Mouse (Mus musculus) limb, embryonic 13.5 days (tissue): ENCODE results near the gene Tmsb15b1. TPM values are rescaled to one million over a fixed set of nuclear protein-coding genes. Genes with fewer than 3 reads are reported as not detected.

Source experiments
- ATAC-seq: fragments of 200-750 bp; cut with Nextera tagmentation; 2 replicates; pipeline ENCODE4 v1.8.0; 2017; ENCODE audit warnings: low read depth, moderate number of reproducible peaks, moderate TSS enrichment; ENCODE audit not compliant: low FRiP score
- H3K27ac ChIP-seq: fragments of 300-500 bp; sonication (generic); 2 replicates; pipeline ENCODE4 v1.5.1; 2015; ENCODE audit warnings: inconsistent platforms, mild to moderate bottlenecking, moderate library complexity
- H3K27me3 ChIP-seq: fragments of 300-500 bp; sonication (generic); 2 replicates; pipeline ENCODE4 v1.6.1; 2015; ENCODE audit warnings: mild to moderate bottlenecking, inconsistent platforms
- H3K36me3 ChIP-seq: fragments of 300-500 bp; sonication (generic); 2 replicates; pipeline ENCODE4 v1.6.1; 2015; ENCODE audit warnings: inconsistent platforms, mild to moderate bottlenecking, moderate library complexity
- H3K4me1 ChIP-seq: fragments of 300-500 bp; sonication (generic); 2 replicates; pipeline ENCODE4 v1.6.1; 2015; ENCODE audit warnings: inconsistent platforms
- H3K4me2 ChIP-seq: fragments of 300-500 bp; sonication (generic); replicated peaks from 2 replicates; pipeline ENCODE4 v1.6.1; 2015; ENCODE audit warnings: inconsistent platforms, mild to moderate bottlenecking, moderate library complexity
- H3K4me3 ChIP-seq: fragments of 300-500 bp; sonication (generic); 2 replicates; pipeline ENCODE4 v1.5.1; 2015; ENCODE audit warnings: moderate library complexity, mild to moderate bottlenecking, inconsistent platforms
- H3K9ac ChIP-seq: fragments of 300-500 bp; sonication (generic); 2 replicates; pipeline ENCODE4 v1.6.1; 2015; ENCODE audit warnings: mild to moderate bottlenecking, inconsistent platforms
- H3K9me3 ChIP-seq: fragments of 300-500 bp; sonication (generic); 2 replicates; pipeline ENCODE4 v1.6.1; 2016; ENCODE audit warnings: inconsistent platforms
- WGBS: fragments of 180-500 bp; shearing (Covaris S2); methylation state at CpG from one replicate; pipeline ENCODE4 v1.1.7; 2015; 5-methylcytosine and 5-hydroxymethylcytosine counted together
- polyA plus RNA-seq: library from polyadenylated mRNA; unstranded; fragments of >200 nt; fragmentation: Nextera tagmentation; extraction: Ambion mirVana; gene quantifications from 2 replicates; pipeline ENCODE4 v1.2.1, GENCODE M21; 2015

Tmsb15b1 gene
- polyA plus RNA-seq: 34.6 and 37.4 TPM in 2 replicates

- WGBS: 22% methylated on average over 15 of the region's 15 CpGs
Observed at GRCm38 (mm10) chrX:136976424-136977084, at the start of gene Tmsb15b1, which contains the start of gene Tmsb15l. Gene Tmsb15b1, minus strand, starts transcription at chrX:136976874. Gene Tmsb15l, minus strand, starts transcription at chrX:136976869.

DNA sequence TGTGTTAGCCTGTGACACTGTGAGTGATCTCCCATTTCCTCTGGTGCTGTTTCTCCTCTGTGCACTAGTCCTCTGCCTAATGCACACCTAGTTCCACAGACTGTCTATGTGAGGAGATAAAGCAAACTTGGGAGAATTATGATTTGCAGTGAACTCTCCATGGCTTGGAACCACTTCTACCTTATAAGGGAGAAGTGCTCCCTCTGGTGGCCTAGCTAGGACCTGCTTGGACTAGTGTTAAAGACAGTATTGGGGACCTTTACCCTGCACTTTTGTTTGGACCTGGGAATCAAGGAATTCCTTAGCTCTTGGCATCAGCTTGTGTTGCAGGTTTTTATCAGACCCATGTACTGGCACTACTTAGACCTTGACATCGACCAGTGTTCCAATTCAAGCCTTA is 42.6 kb upstream of the Tmsb15b1 start:
- no peaks in the 10 kb centered on the region for H3K27me3 ChIP-seq
- no peak overlapping the region for H3K27ac ChIP-seq
- H3K4me2 ChIP-seq: no peak overlapping the region
- no peak for ATAC-seq
- H3K9me3 ChIP-seq: no peaks in the 10 kb centered on the region
- no peaks in the 10 kb centered on the region for H3K36me3 ChIP-seq
- no peak overlapping the region for H3K9ac ChIP-seq
- no peak overlapping the region for H3K4me3 ChIP-seq
- WGBS: 20% methylated on average over 1 of the region's 1 CpGs
- no peaks in the 10 kb centered on the region for H3K4me1 ChIP-seq

More at GRCm38 (mm10) chrX:136976424-136977084, at the start of gene Tmsb15b1, which contains the start of gene Tmsb15l:
- peak within 1 kb of the TSS; percentile 62 for H3K4me2 ChIP-seq
- no peaks in the 10 kb centered on the region for H3K36me3 ChIP-seq
- H3K9me3 ChIP-seq: no peaks in the 10 kb centered on the region
- no peaks in the 10 kb centered on the region for H3K4me1 ChIP-seq
- ATAC-seq: peak; percentile 100
- peak within 1 kb of the TSS; percentile 56; the same call in 1 of the 2 replicates for H3K9ac ChIP-seq
- no peaks in the 10 kb centered on the region for H3K27me3 ChIP-seq
- peak within 1 kb of the TSS; percentile 49 for H3K4me3 ChIP-seq
- H3K27ac ChIP-seq: no peak within 1 kb of the TSS

GRCm38 (mm10) chrX:137017668-137018067 is 41.0 kb upstream of the Tmsb15b1 start:
- Histone ChIP-seq H3K36me3 (no peaks in the 10 kb centered on the region), H3K4me3 (no peak overlapping the region), H3K4me2 (no peak overlapping the region), H3K27me3 (no peaks in the 10 kb centered on the region), H3K9ac (no peak overlapping the region), H3K9me3 (no peaks in the 10 kb centered on the region), H3K4me1 (no peaks in the 10 kb centered on the region), H3K27ac (no peak overlapping the region)
- ATAC-seq: no peak
- 43% methylated on average over 1 of the region's 1 CpGs for WGBS

- no peak overlapping the region for H3K9ac ChIP-seq
- H3K27ac ChIP-seq: no peak overlapping the region
- H3K9me3 ChIP-seq: no peaks in the 10 kb centered on the region
- WGBS: 52% methylated on average over 6 of the region's 6 CpGs
- no peaks in the 10 kb centered on the region for H3K4me1 ChIP-seq
- no peaks in the 10 kb centered on the region for H3K27me3 ChIP-seq
- ATAC-seq: no peak; the same call in 1 of the 2 replicates
- 0 out of 2 replicates have a peak, but pooled peaks cover 9% of the 10 kb centered on the region for H3K36me3 ChIP-seq
- no peak overlapping the region for H3K4me2 ChIP-seq
- H3K4me3 ChIP-seq: no peak overlapping the region
Observed at GRCm38 (mm10) chrX:137015099-137015709, 38.5 kb upstream of the Tmsb15b1 start.

DNA sequence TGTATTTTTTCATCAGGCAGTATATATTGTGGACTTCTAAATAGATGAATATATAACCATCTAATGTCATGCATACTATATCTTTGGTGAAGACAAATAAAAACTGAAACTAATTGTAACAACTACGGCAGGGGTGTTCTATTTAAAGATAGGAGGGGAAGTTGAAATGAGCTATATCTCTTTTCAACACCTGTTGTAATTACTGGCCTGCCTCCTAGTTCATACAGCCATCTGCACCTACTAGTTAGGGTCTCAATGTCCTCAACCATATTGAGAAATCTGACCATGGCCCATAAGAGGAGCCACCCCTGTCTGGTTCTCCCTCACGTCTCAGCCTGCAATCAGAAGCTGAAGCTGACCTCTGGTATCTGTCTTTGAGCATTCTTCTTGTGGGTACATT is 19.6 kb upstream of the Tmsb15b1 start:
- no peak overlapping the region for H3K9ac ChIP-seq
- peaks cover 26% of the 10 kb centered on the region; the same call in 1 of the 2 replicates for H3K27me3 ChIP-seq
- no peak overlapping the region for H3K27ac ChIP-seq
- H3K36me3 ChIP-seq: no peaks in the 10 kb centered on the region
- H3K4me1 ChIP-seq: no peaks in the 10 kb centered on the region
- no peaks in the 10 kb centered on the region for H3K9me3 ChIP-seq
- H3K4me2 ChIP-seq: no peak overlapping the region
- 74% methylated on average over 2 of the region's 2 CpGs for WGBS
- ATAC-seq: no peak
- H3K4me3 ChIP-seq: no peak overlapping the region

DNA sequence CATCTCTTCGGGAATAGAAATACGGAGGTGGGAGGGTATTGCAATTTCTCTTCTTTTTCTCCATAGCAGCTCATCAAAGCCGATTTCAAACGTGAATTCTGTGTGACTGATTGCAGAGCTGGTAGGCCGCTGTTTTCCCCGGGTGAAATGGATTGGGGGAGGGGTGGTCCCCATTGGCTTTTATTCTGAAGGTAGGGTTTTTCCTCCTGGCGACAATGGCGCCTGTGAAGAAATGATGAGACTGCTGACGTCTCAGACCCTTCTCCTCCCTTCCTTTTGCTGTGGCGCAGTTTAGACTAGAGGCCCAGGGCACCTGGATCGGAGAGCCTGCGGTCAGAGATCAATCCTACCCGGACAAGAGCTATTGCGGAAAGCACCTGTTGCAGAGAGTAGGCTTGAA is 17.0 kb upstream of the Tmsb15b1 start:
- no peaks in the 10 kb centered on the region for H3K9me3 ChIP-seq
- H3K27ac ChIP-seq: no peak overlapping the region
- WGBS: 37% methylated on average over 14 of the region's 14 CpGs

GRCm38 (mm10) chrX:136992978-136993547 is 16.4 kb upstream of the Tmsb15b1 start, which contains the start of gene Zcchc18:
Gene Zcchc18, plus strand, starts transcription at chrX:136993155.
- Histone ChIP-seq H3K27me3 (peaks cover 30% of the 10 kb centered on the region; the same call in 1 of the 2 replicates), H3K27ac (no peak within 1 kb of the TSS), H3K9me3 (no peaks in the 10 kb centered on the region), H3K4me2 (peak within 1 kb of the TSS; percentile 64), H3K9ac (peak within 1 kb of the TSS; percentile 59), H3K4me3 (peak within 1 kb of the TSS; percentile 50), H3K36me3 (no peaks in the 10 kb centered on the region), H3K4me1 (no peaks in the 10 kb centered on the region)
- peak; percentile 99 for ATAC-seq
- WGBS: 13% methylated on average over 26 of the region's 26 CpGs

More for the DNA sequence above, 17.0 kb upstream of the Tmsb15b1 start:
- peaks cover 30% of the 10 kb centered on the region; the same call in 1 of the 2 replicates for H3K27me3 ChIP-seq
- H3K4me3 ChIP-seq: peak overlapping the region; percentile 50
- ATAC-seq: no peak
- H3K4me2 ChIP-seq: peak overlapping the region; percentile 64
- peak overlapping the region; percentile 59 for H3K9ac ChIP-seq
- no peaks in the 10 kb centered on the region for H3K4me1 ChIP-seq
- no peaks in the 10 kb centered on the region for H3K36me3 ChIP-seq

- no peaks in the 10 kb centered on the region for H3K9me3 ChIP-seq
- H3K4me2 ChIP-seq: peak overlapping the region; percentile 64
- no peak overlapping the region for H3K27ac ChIP-seq
- peaks cover 30% of the 10 kb centered on the region; the same call in 1 of the 2 replicates for H3K27me3 ChIP-seq
- peak overlapping the region; percentile 50 for H3K4me3 ChIP-seq
- peak overlapping the region; percentile 45 for H3K9ac ChIP-seq
- peak; percentile 2; the same call in 1 of the 2 replicates for ATAC-seq
- H3K36me3 ChIP-seq: no peaks in the 10 kb centered on the region
- WGBS: 14% methylated on average over 19 of the region's 19 CpGs
- no peaks in the 10 kb centered on the region for H3K4me1 ChIP-seq
Observed at GRCm38 (mm10) chrX:136992191-136992965, 15.7 kb upstream of the Tmsb15b1 start.

- Histone ChIP-seq H3K9ac (no peak overlapping the region), H3K4me2 (no peak overlapping the region), H3K9me3 (no peaks in the 10 kb centered on the region), H3K27ac (no peak overlapping the region), H3K27me3 (peaks cover 30% of the 10 kb centered on the region; the same call in 1 of the 2 replicates), H3K4me1 (no peaks in the 10 kb centered on the region), H3K36me3 (no peaks in the 10 kb centered on the region), H3K4me3 (no peak overlapping the region)
- 56% methylated on average over 2 of the region's 2 CpGs for WGBS
- no peak for ATAC-seq
Observed at GRCm38 (mm10) chrX:136991274-136991673, 14.6 kb upstream of the Tmsb15b1 start.

- H3K4me1 ChIP-seq: no peaks in the 10 kb centered on the region
- H3K4me2 ChIP-seq: no peak overlapping the region
- no peak overlapping the region for H3K4me3 ChIP-seq
- no peak overlapping the region for H3K27ac ChIP-seq
- H3K9ac ChIP-seq: no peak overlapping the region
- peaks cover under 1% of the 10 kb centered on the region; the same call in 1 of the 2 replicates for H3K27me3 ChIP-seq
- no peaks in the 10 kb centered on the region for H3K36me3 ChIP-seq
- no peak for ATAC-seq
- no peaks in the 10 kb centered on the region for H3K9me3 ChIP-seq
Observed at GRCm38 (mm10) chrX:136986039-136986438, 9.4 kb upstream of the Tmsb15b1 start.

DNA sequence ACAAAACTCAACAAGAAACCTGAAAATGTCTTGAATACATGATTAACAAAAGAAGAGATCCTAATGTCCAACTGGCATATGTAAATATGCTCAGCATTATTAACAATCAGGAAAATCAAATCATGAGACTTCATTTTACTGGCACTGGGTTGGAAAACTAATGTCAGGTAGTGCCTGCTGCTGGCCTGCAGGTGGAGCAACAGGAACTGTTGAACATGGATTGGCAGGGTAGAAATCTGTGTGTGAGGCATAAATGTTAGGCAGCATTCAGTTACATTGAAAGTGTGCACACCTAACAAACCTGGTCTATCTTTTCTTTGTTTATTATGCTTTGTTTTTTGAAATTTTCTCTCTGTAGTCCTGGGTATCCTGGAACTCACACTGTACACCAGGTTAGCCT is 1.9 kb upstream of the Tmsb15b1 start:
- no peak overlapping the region for H3K4me3 ChIP-seq
- ATAC-seq: no peak
- H3K4me2 ChIP-seq: no peak overlapping the region
- H3K4me1 ChIP-seq: no peaks in the 10 kb centered on the region
- H3K9ac ChIP-seq: no peak overlapping the region
- H3K36me3 ChIP-seq: no peaks in the 10 kb centered on the region
- H3K9me3 ChIP-seq: no peaks in the 10 kb centered on the region
- H3K27me3 ChIP-seq: no peaks in the 10 kb centered on the region
- no peak overlapping the region for H3K27ac ChIP-seq
